Mouse (Mus musculus): ENCODE data around the gene Cplx2. TPM values are rescaled to one million over a fixed set of nuclear protein-coding genes. Genes with fewer than 3 reads are reported as not detected.

Cplx2 gene
- total RNA-seq, 2 experiments from 2014 or later: 0.46 to 0.84 TPM

GRCm38 (mm10) chr13:54425269-54425668, 54.1 kb downstream of the Cplx2 start:
- no peak for DNase-seq
- no peak overlapping the region for H3K4me3 ChIP-seq
- no peak for TF ChIP-seq CTCF (IDR thresholded peaks at IDR 0.05)
- H3K27ac ChIP-seq: no peak overlapping the region
- intact Hi-C loops (cut with DNase I): no loop called here

- intact Hi-C loops (cut with DNase I): no loop called here
- H3K4me3 ChIP-seq: no peak overlapping the region
Observed at GRCm38 (mm10) chr13:54426781-54427655, 55.9 kb downstream of the Cplx2 start.

GRCm38 (mm10) chr13:54428771-54429170, 57.6 kb downstream of the Cplx2 start:
- Histone ChIP-seq H3K27ac (no peak overlapping the region), H3K4me3 (no peak overlapping the region)
- DNase-seq: no peak
- intact Hi-C loops (cut with DNase I): no loop called here
- no peak for TF ChIP-seq CTCF (IDR thresholded peaks at IDR 0.05)

More at GRCm38 (mm10) chr13:54426781-54427655, 55.9 kb downstream of the Cplx2 start:
- no peak for TF ChIP-seq CTCF (IDR thresholded peaks at IDR 0.05)
- no peak overlapping the region for H3K27ac ChIP-seq
- DNase-seq: no peak

- TF ChIP-seq CTCF (IDR thresholded peaks at IDR 0.05): no peak
- no peak for DNase-seq
- no peak overlapping the region for H3K27ac ChIP-seq
- intact Hi-C loops (cut with DNase I): no loop called here
- H3K4me3 ChIP-seq: no peak overlapping the region
Observed at GRCm38 (mm10) chr13:54430051-54430450, 58.9 kb downstream of the Cplx2 start.

DNA sequence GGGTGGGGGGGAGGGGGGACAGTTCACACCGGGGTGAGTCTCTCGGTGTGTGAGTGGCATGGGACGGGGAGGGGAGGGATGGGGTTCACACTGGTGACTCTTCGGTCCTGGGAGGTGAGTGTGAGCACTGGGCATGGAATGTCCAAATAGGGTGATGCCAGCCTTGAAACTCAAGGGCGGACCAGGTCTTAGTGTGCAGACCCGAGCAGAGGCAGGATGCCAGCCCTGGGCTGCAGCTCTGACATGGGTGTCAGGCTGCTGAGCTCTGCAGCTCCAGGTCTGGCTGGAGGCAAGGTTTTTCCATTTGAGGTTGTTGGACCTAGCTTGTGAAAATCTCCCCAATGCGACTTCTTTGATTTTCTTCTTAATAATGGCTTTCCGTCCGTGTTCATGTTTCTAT, 60.0 kb downstream of the Cplx2 start:
- no peak for DNase-seq
- H3K27ac ChIP-seq: no peak overlapping the region
- intact Hi-C loops (cut with DNase I): no loop called here
- H3K4me3 ChIP-seq: no peak overlapping the region
- TF ChIP-seq CTCF (IDR thresholded peaks at IDR 0.05): no peak

Other genes starting within 250 kb of the Cplx2 start
- gene Hrh2, start 179.2 kb upstream of the Cplx2 start, total RNA-seq (2021): under 1 TPM; 0.11 to 0.15 TPM
- gene Thoc3, start 97.5 kb downstream of the Cplx2 start, total RNA-seq (2021): 10 to 100 TPM; 14.7 to 16.5 TPM
- 1 to 10 TPM; 2.6 to 3.6 TPM for gene Simc1, start 132.4 kb downstream of the Cplx2 start, total RNA-seq (2021)
- gene 4833439L19Rik, start 194.1 kb downstream of the Cplx2 start, total RNA-seq (2021): 100 to 1,000 TPM; 192 to 200 TPM
- gene Arl10, start 203.7 kb downstream of the Cplx2 start, total RNA-seq (2021): 1 to 10 TPM; 2.0 to 3.2 TPM
- 10 to 100 TPM; 16.2 to 20.5 TPM for gene Nop16, start 218.7 kb downstream of the Cplx2 start, total RNA-seq (2021)
- 100 to 1,000 TPM; 148 to 150 TPM for gene Higd2a, start 218.9 kb downstream of the Cplx2 start, total RNA-seq (2021)
- 100 to 1,000 TPM; 130 to 160 TPM for gene Cltb, start 240.0 kb downstream of the Cplx2 start, total RNA-seq (2021)

All from gastrocnemius, adult 2 months (tissue).